Mouse (Mus musculus): ENCODE data around the gene Tob1. TPM values are rescaled to one million over a fixed set of nuclear protein-coding genes. Genes with fewer than 3 reads are reported as not detected.

Tob1 gene
- polyA plus RNA-seq, 1 experiment, result 20.0 TPM

DNA sequence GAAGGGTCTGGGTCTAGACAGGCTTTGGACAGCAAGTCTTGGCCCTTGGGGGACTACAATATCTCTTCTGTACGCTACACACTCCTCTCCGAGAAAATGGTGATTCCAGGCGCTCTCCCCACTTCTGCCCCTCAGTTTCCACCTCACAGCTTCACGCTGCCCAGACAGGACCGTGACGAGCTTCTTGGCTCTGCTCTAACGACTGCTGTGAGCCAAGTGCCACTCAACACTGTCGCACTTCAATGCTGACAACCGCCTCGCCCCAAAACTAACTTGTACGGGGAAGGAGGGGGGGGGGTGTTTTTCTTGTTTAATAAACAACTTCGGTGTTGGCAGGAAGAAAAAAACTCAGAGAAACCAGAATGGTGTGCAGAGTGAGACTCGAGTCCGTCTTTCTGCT lies 46.7 kb downstream of the Tob1 start:
- no peak overlapping the region for H3K27ac ChIP-seq (ENCODE audit: insufficient read depth, low read length)

DNA sequence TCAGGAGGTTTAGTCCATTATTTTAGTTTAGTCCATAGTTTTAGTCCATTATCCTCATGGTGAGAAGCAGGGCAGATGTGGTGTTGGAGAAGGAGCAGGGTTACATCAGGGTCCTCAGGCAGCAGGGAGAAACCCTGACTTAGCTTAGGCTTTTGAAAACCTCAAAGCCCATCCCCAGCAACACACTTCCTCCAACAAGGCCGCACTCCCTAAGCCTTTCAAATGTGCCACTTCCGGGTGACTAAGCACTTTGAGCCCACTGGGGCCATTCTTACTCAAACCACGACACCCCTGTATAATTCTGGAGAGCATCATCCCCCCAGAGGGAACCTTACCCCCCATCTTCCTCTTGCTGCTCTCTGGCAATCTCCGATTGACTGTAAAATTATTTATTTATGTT lies 48.6 kb downstream of the Tob1 start:
- H3K27me3 ChIP-seq (ENCODE audit: control insufficient read depth, insufficient read depth, low read length, poor library complexity, severe bottlenecking), result no peaks in the 10 kb centered on the region
- no peaks in the 10 kb centered on the region for H3K4me1 ChIP-seq (ENCODE audit: control insufficient read depth, insufficient read depth, low read length)
- H3K4me3 ChIP-seq (ENCODE audit: low read depth, low read length), result no peak overlapping the region
- H3K36me3 ChIP-seq (ENCODE audit: control insufficient read depth, insufficient read depth, low read length, poor library complexity, severe bottlenecking), result no peaks in the 10 kb centered on the region
- TF ChIP-seq POLR2A (IDR thresholded peaks at IDR 0.05; ENCODE audit: insufficient read depth, low read length), result no peak
- TF ChIP-seq EP300 (IDR thresholded peaks at IDR 0.05; ENCODE audit: insufficient read depth, low read depth, low read length), result no peak
- no peak overlapping the region for H3K27ac ChIP-seq (ENCODE audit: insufficient read depth, low read length)
- 0 out of 2 replicates have a peak, but pooled peaks cover 4% of the 10 kb centered on the region for H3K9me3 ChIP-seq (replicated peaks; ENCODE audit: control insufficient read depth, insufficient read depth, low read length, poor library complexity, severe bottlenecking)
- H3K9ac ChIP-seq (ENCODE audit: low read depth, poor library complexity, severe bottlenecking), result no peak overlapping the region

More for the DNA sequence above, 46.7 kb downstream of the Tob1 start:
- Histone ChIP-seq H3K27me3 (ENCODE audit: control insufficient read depth, insufficient read depth, low read length, poor library complexity, severe bottlenecking) (no peaks in the 10 kb centered on the region), H3K9ac (ENCODE audit: low read depth, poor library complexity, severe bottlenecking) (no peak overlapping the region), H3K4me3 (ENCODE audit: low read depth, low read length) (no peak overlapping the region), H3K9me3 (replicated peaks; ENCODE audit: control insufficient read depth, insufficient read depth, low read length, poor library complexity, severe bottlenecking) (0 out of 2 replicates have a peak, but pooled peaks cover 4% of the 10 kb centered on the region), H3K36me3 (ENCODE audit: control insufficient read depth, insufficient read depth, low read length, poor library complexity, severe bottlenecking) (no peaks in the 10 kb centered on the region), H3K4me1 (ENCODE audit: control insufficient read depth, insufficient read depth, low read length) (no peaks in the 10 kb centered on the region)
- TF ChIP-seq EP300 (IDR thresholded peaks at IDR 0.05; ENCODE audit: insufficient read depth, low read depth, low read length) (no peak), POLR2A (IDR thresholded peaks at IDR 0.05; ENCODE audit: insufficient read depth, low read length) (no peak), CTCF (IDR thresholded peaks at IDR 0.05; ENCODE audit: low read depth, low read length) (no peak)

DNA sequence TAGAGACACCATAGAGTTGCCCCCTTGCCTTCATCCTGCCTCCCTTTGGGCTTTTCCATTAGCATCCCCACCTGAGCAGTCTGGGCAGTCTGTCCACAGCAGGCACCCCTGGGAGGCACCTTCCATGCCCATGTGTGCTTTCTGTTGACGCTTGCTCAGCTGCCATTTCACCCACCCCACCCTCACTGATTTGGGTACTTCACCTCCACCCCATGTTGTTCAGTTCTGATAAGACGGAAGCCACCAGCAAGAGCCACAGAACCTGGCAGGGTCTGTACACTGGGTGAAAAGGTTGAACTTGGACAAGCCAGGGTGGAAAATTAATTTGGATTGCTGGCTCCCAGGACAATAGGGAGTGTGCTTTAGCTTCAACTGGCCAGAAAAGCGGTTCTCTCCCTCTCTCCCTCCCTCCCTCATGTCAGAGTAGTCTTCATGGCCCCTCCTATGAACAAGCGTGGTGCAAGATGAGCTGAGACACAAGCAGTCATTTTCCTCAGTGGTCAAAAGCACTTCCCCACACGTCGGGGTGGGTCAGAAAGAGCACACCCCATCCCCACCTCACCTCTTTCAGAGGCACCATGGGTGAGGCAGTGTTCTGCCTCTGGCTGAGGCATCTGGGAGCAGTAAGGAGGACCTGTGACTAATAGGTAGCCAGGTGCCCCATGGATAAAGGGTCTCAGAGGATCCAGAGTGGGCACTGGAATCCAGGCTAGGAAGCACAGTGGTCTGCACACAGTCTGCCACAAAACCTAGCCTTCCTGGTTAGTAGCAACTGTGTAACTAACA lies 50.5 kb downstream of the Tob1 start:
- H3K27ac ChIP-seq (ENCODE audit: insufficient read depth, low read length), result no peak overlapping the region
- no peak overlapping the region for H3K9ac ChIP-seq (ENCODE audit: low read depth, poor library complexity, severe bottlenecking)
- no peak for TF ChIP-seq POLR2A (IDR thresholded peaks at IDR 0.05; ENCODE audit: insufficient read depth, low read length)
- TF ChIP-seq CTCF (IDR thresholded peaks at IDR 0.05; ENCODE audit: low read depth, low read length), result no peak
- H3K4me1 ChIP-seq (ENCODE audit: control insufficient read depth, insufficient read depth, low read length), result peaks cover 2% of the 10 kb centered on the region
- 0 out of 2 replicates have a peak, but pooled peaks cover 2% of the 10 kb centered on the region for H3K9me3 ChIP-seq (replicated peaks; ENCODE audit: control insufficient read depth, insufficient read depth, low read length, poor library complexity, severe bottlenecking)
- no peaks in the 10 kb centered on the region for H3K27me3 ChIP-seq (ENCODE audit: control insufficient read depth, insufficient read depth, low read length, poor library complexity, severe bottlenecking)
- H3K4me3 ChIP-seq (ENCODE audit: low read depth, low read length), result no peak overlapping the region
- no peaks in the 10 kb centered on the region for H3K36me3 ChIP-seq (ENCODE audit: control insufficient read depth, insufficient read depth, low read length, poor library complexity, severe bottlenecking)

Other genes starting within 250 kb of the Tob1 start
- gene Gm20390, start 243.2 kb upstream of the Tob1 start, polyA plus RNA-seq (2011; ENCODE audit: insufficient read depth, insufficient read length, low read depth, missing spikeins), result 150 and 167 TPM in 2 replicates
- gene Nme1, start 242.9 kb upstream of the Tob1 start, polyA plus RNA-seq (2011; ENCODE audit: insufficient read depth, insufficient read length, low read depth, missing spikeins), result 39.2 and 50.4 TPM in 2 replicates
- 42.5 and 45.7 TPM in 2 replicates for gene Spag9, start 215.4 kb upstream of the Tob1 start, polyA plus RNA-seq (2011; ENCODE audit: insufficient read depth, insufficient read length, low read depth, missing spikeins)
- 0.16 TPM in 1 of 2 replicates, not detected in the other for gene Wfikkn2, start 34.6 kb downstream of the Tob1 start, polyA plus RNA-seq (2011; ENCODE audit: insufficient read depth, insufficient read length, low read depth, missing spikeins)
- gene Gm21885, start 70.4 kb downstream of the Tob1 start, polyA plus RNA-seq (2011; ENCODE audit: insufficient read depth, insufficient read length, low read depth, missing spikeins), result not detected in 2 replicates
- 182 and 223 TPM in 2 replicates for gene Luc7l3, start 110.5 kb downstream of the Tob1 start, polyA plus RNA-seq (2011; ENCODE audit: insufficient read depth, insufficient read length, low read depth, missing spikeins)
- 51.7 and 66.3 TPM in 2 replicates for gene Ankrd40, start 116.5 kb downstream of the Tob1 start, polyA plus RNA-seq (2011; ENCODE audit: insufficient read depth, insufficient read length, low read depth, missing spikeins)
- 0.24 and 1.2 TPM in 2 replicates for gene Abcc3, start 181.5 kb downstream of the Tob1 start, polyA plus RNA-seq (2011; ENCODE audit: insufficient read depth, insufficient read length, low read depth, missing spikeins)

Data from ES-Bruce4 (cell line).